Mouse (Mus musculus): ENCODE measurements around the gene Yipf4. TPM values are rescaled to one million over a fixed set of nuclear protein-coding genes. Genes with fewer than 3 reads are reported as not detected.

Gene Yipf4
- polyA plus RNA-seq, 1 experiment from 2014 or later: 62.2 TPM

- H3K4me1 ChIP-seq (replicated peaks; ENCODE audit: control insufficient read depth, insufficient read depth, low read length): no peaks in the 10 kb centered on the region
- no peaks in the 10 kb centered on the region for H3K27me3 ChIP-seq (ENCODE audit: control insufficient read depth, insufficient read depth, low read length)
- no peak overlapping the region for H3K4me2 ChIP-seq (replicated peaks)
- WGBS: 81% methylated on average over 1 of the region's 1 CpGs
- DNase-seq (ENCODE audit: low spot score) (no peak), ATAC-seq (ENCODE audit: low FRiP score) (no peak)
- H3K9ac ChIP-seq: no peak overlapping the region
- no peaks in the 10 kb centered on the region for H3K36me3 ChIP-seq (replicated peaks; ENCODE audit: control insufficient read depth, insufficient read depth)
- H3K4me3 ChIP-seq (replicated peaks; ENCODE audit: low read length): no peak overlapping the region
- H3K9me3 ChIP-seq (ENCODE audit: control insufficient read depth, low read length): no peaks in the 10 kb centered on the region
- H3K27ac ChIP-seq: no peak overlapping the region
Observed at GRCm38 (mm10) chr17:74537526-74537925, 48.2 kb downstream of the Yipf4 start.

GRCm38 (mm10) chr17:74543615-74544014, 54.3 kb downstream of the Yipf4 start:
- Histone ChIP-seq H3K36me3 (replicated peaks; ENCODE audit: control insufficient read depth, insufficient read depth) (peaks cover 23% of the 10 kb centered on the region), H3K27me3 (ENCODE audit: control insufficient read depth, insufficient read depth, low read length) (no peaks in the 10 kb centered on the region), H3K4me2 (replicated peaks) (no peak overlapping the region), H3K4me3 (replicated peaks; ENCODE audit: low read length) (no peak overlapping the region), H3K27ac (no peak overlapping the region), H3K9ac (no peak overlapping the region), H3K9me3 (ENCODE audit: control insufficient read depth, low read length) (no peaks in the 10 kb centered on the region), H3K4me1 (replicated peaks; ENCODE audit: control insufficient read depth, insufficient read depth, low read length) (no peaks in the 10 kb centered on the region)
- no peak for ATAC-seq (ENCODE audit: low FRiP score)
- no peak for DNase-seq (ENCODE audit: low spot score)
- 96% methylated on average over 2 of the region's 2 CpGs for WGBS

Other genes starting within 250 kb of the Yipf4 start
- 61.0 and 61.9 TPM in 2 replicates for gene Memo1, start 194.0 kb upstream of the Yipf4 start, polyA plus RNA-seq (2014; fragmentation: Nextera tagmentation; extraction: Ambion mirVana)
- gene Dpy30, start 165.5 kb upstream of the Yipf4 start, polyA plus RNA-seq (2014; fragmentation: Nextera tagmentation; extraction: Ambion mirVana): 208 and 218 TPM in 2 replicates
- 54.1 and 54.4 TPM in 2 replicates for gene Spast, start 150.5 kb upstream of the Yipf4 start, polyA plus RNA-seq (2014; fragmentation: Nextera tagmentation; extraction: Ambion mirVana)
- gene Slc30a6, start 93.9 kb upstream of the Yipf4 start, polyA plus RNA-seq (2014; fragmentation: Nextera tagmentation; extraction: Ambion mirVana): 28.1 and 30.8 TPM in 2 replicates
- gene Nlrc4, start 30.4 kb upstream of the Yipf4 start, polyA plus RNA-seq (2014; fragmentation: Nextera tagmentation; extraction: Ambion mirVana): 0.38 and 0.44 TPM in 2 replicates
- 87.1 and 98.9 TPM in 2 replicates for gene Birc6, start 38.8 kb downstream of the Yipf4 start, polyA plus RNA-seq (2014; fragmentation: Nextera tagmentation; extraction: Ambion mirVana)
- 20.9 and 21.2 TPM in 2 replicates for gene Ttc27, start 228.2 kb downstream of the Yipf4 start, polyA plus RNA-seq (2014; fragmentation: Nextera tagmentation; extraction: Ambion mirVana)